Mouse (Mus musculus) olfactory bulb, adult 2 months (tissue): ENCODE results near the gene Spata1.

Experiments
- CTCF ChIP-seq: fragments of 200-500 bp; IDR thresholded peaks from 2 replicates; pipeline ENCODE4 v1.5.1; 2012; ENCODE audit warnings: low read depth, mild to moderate bottlenecking, low read length, moderate library complexity; ENCODE audit not compliant: insufficient read depth
- POLR2A ChIP-seq: fragments of 200-500 bp; IDR thresholded peaks from 2 replicates; pipeline ENCODE4 v1.6.1; 2012; ENCODE audit warnings: mild to moderate bottlenecking, low read depth, low read length, moderate library complexity; ENCODE audit not compliant: insufficient read depth

DNA sequence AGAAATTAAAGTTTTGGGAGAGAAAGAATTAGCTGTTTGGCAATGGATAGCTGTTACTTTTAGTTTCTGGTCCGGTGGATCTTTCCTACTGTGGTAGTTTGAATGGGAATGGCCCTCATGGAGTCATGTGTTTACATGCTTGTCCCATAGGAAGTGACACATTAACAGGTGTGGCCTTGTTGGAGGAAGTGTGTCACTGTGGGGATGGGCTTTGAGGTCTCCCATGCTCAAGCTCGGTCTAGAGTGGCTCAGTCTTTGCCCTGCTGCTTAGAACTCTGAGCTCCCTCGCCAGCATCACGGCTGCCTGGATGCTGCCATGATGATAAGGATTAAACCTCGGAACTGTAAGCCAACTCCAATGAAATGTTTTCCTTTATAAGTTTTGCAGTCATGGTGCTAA, 48.2 kb downstream of the Spata1 start:
- TF ChIP-seq POLR2A (no peak), CTCF (no peak)
